Mouse (Mus musculus): ENCODE results near the gene Adarb2.

DNA sequence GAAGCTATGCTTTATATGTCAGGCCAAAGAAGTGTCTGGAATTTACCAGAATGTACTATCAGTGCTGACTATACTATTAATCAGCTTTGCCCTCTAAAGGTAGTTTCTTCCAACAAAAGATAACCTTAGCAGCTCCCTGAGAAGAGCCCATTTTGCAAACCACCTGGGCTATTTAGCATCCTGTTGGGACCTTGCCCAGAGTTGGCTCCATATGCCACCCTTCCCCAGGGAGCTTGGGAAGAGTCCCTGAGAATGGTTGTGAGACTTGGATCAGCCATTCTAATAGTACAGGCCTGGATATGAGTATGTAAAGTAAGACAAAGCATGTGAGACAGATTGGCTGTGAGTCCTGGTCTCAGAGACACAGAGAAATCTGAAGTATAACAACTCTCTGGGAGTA, 149.7 kb downstream of the Adarb2 start:
- no peak for TF ChIP-seq POLR2A (IDR thresholded peaks at IDR 0.05; ENCODE audit: low read depth, low read length)
- TF ChIP-seq CTCF (IDR thresholded peaks at IDR 0.05; ENCODE audit: extremely low read depth, insufficient read depth, insufficient read length, insufficient replicate concordance): no peak

Measured in spleen, adult 2 months (tissue).